Mouse (Mus musculus): ENCODE measurements around the gene Atp2c1. TPM values are rescaled to one million over a fixed set of nuclear protein-coding genes. Genes with fewer than 3 reads are reported as not detected.

Gene Atp2c1
- polyA plus RNA-seq, 1 experiment from 2014 or later = 56.0 TPM

GRCm38 (mm10) chr9:105377622-105378021 lies 149.5 kb downstream of the Atp2c1 start:
- Histone ChIP-seq H3K27me3 (ENCODE audit: insufficient read depth, low read length) (no peaks in the 10 kb centered on the region), H3K36me3 (ENCODE audit: insufficient read depth, low read length) (no peaks in the 10 kb centered on the region), H3K9ac (ENCODE audit: low read depth, low read length) (no peak overlapping the region), H3K4me3 (replicated peaks; ENCODE audit: low read depth, low read length) (no peak overlapping the region), H3K4me1 (replicated peaks; ENCODE audit: insufficient read depth, low read length) (no peaks in the 10 kb centered on the region), H3K9me3 (replicated peaks; ENCODE audit: low read length) (no peaks in the 10 kb centered on the region), H3K4me2 (ENCODE audit: low read length) (no peak overlapping the region), H3K27ac (no peak overlapping the region)
- ATAC-seq (replicated peaks; ENCODE audit: low FRiP score, low read depth) (no peak), DNase-seq (ENCODE audit: low spot score) (no peak)
- 74% methylated on average over 3 of the region's 3 CpGs for WGBS
- TF ChIP-seq CTCF (IDR thresholded peaks at IDR 0.05; ENCODE audit: low read depth) = no peak

GRCm38 (mm10) chr9:105376954-105377530 lies 150.1 kb downstream of the Atp2c1 start:
- Histone ChIP-seq H3K9ac (ENCODE audit: low read depth, low read length) (no peak overlapping the region), H3K4me1 (replicated peaks; ENCODE audit: insufficient read depth, low read length) (no peaks in the 10 kb centered on the region), H3K27ac (no peak overlapping the region), H3K36me3 (ENCODE audit: insufficient read depth, low read length) (no peaks in the 10 kb centered on the region), H3K4me3 (replicated peaks; ENCODE audit: low read depth, low read length) (no peak overlapping the region), H3K9me3 (replicated peaks; ENCODE audit: low read length) (no peaks in the 10 kb centered on the region), H3K4me2 (ENCODE audit: low read length) (no peak overlapping the region), H3K27me3 (ENCODE audit: insufficient read depth, low read length) (no peaks in the 10 kb centered on the region)
- WGBS = 76% methylated on average over 7 of the region's 7 CpGs
- TF ChIP-seq CTCF (IDR thresholded peaks at IDR 0.05; ENCODE audit: low read depth) = peak; percentile 24; the same call in 1 of the 2 replicates
- ATAC-seq (replicated peaks; ENCODE audit: low FRiP score, low read depth) (no peak), DNase-seq (ENCODE audit: low spot score) (no peak)

- ATAC-seq (replicated peaks; ENCODE audit: low FRiP score, low read depth) (no peak), DNase-seq (ENCODE audit: low spot score) (no peak)
- TF ChIP-seq CTCF (IDR thresholded peaks at IDR 0.05; ENCODE audit: low read depth) = no peak
- Histone ChIP-seq H3K9me3 (replicated peaks; ENCODE audit: low read length) (no peaks in the 10 kb centered on the region), H3K9ac (ENCODE audit: low read depth, low read length) (no peak overlapping the region), H3K4me1 (replicated peaks; ENCODE audit: insufficient read depth, low read length) (no peaks in the 10 kb centered on the region), H3K4me2 (ENCODE audit: low read length) (no peak overlapping the region), H3K4me3 (replicated peaks; ENCODE audit: low read depth, low read length) (no peak overlapping the region), H3K27me3 (ENCODE audit: insufficient read depth, low read length) (no peaks in the 10 kb centered on the region), H3K27ac (no peak overlapping the region), H3K36me3 (ENCODE audit: insufficient read depth, low read length) (no peaks in the 10 kb centered on the region)
- 72% methylated on average over 7 of the region's 7 CpGs for WGBS
Observed at GRCm38 (mm10) chr9:105376411-105376810, 150.7 kb downstream of the Atp2c1 start.

DNA sequence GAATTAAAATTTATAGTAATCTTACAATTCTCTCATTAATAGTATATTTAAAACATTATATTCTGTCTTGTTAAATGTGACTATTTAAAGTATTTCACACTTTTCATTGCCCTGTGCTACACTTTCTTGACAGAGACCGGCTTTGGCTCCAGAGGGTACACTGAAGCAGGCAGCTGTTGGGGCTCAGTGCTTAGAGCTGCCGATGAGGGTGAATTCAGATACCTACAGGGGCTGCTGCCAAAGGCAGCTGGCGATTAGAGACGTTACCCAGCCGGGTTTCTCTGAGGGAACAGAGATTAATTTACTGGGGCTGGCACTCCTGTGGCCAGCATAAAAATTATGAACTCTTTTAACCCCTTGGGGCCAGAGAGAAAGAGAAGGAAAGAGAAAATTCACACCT lies 152.8 kb downstream of the Atp2c1 start:
- 49% methylated on average over 5 of the region's 5 CpGs for WGBS
- Histone ChIP-seq H3K4me1 (replicated peaks; ENCODE audit: insufficient read depth, low read length) (no peaks in the 10 kb centered on the region), H3K9me3 (replicated peaks; ENCODE audit: low read length) (no peaks in the 10 kb centered on the region), H3K27me3 (ENCODE audit: insufficient read depth, low read length) (no peaks in the 10 kb centered on the region), H3K4me3 (replicated peaks; ENCODE audit: low read depth, low read length) (no peak overlapping the region), H3K27ac (no peak overlapping the region), H3K36me3 (ENCODE audit: insufficient read depth, low read length) (no peaks in the 10 kb centered on the region), H3K9ac (ENCODE audit: low read depth, low read length) (no peak overlapping the region), H3K4me2 (ENCODE audit: low read length) (no peak overlapping the region)
- ATAC-seq (replicated peaks; ENCODE audit: low FRiP score, low read depth) (no peak), DNase-seq (ENCODE audit: low spot score) (no peak)
- no peak for TF ChIP-seq CTCF (IDR thresholded peaks at IDR 0.05; ENCODE audit: low read depth)

DNA sequence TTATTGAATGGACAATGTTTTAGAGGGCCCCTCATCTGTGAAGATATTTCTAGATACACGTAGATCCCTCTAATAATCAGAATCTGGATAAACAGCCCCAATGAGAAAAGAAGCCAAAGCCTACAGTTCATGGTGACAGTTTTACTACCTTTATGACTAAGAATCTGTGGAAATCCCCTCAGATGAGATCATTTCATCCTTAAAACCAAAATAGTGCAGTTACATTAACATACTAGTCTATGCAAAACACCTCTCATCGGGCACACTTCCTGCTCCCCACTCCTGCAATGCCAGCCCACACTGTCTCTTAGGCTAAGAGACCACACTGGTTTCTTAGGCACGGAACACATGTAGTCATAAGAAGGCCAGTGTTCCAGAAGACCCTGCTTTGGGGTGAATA lies 158.5 kb downstream of the Atp2c1 start:
- ATAC-seq (replicated peaks; ENCODE audit: low FRiP score, low read depth) (no peak), DNase-seq (ENCODE audit: low spot score) (no peak)
- Histone ChIP-seq H3K27ac (no peak overlapping the region), H3K27me3 (ENCODE audit: insufficient read depth, low read length) (no peaks in the 10 kb centered on the region), H3K4me2 (ENCODE audit: low read length) (no peak overlapping the region), H3K9me3 (replicated peaks; ENCODE audit: low read length) (no peaks in the 10 kb centered on the region), H3K9ac (ENCODE audit: low read depth, low read length) (no peak overlapping the region), H3K36me3 (ENCODE audit: insufficient read depth, low read length) (no peaks in the 10 kb centered on the region), H3K4me1 (replicated peaks; ENCODE audit: insufficient read depth, low read length) (no peaks in the 10 kb centered on the region), H3K4me3 (replicated peaks; ENCODE audit: low read depth, low read length) (no peak overlapping the region)
- 73% methylated on average over 3 of the region's 3 CpGs for WGBS
- no peak for TF ChIP-seq CTCF (IDR thresholded peaks at IDR 0.05; ENCODE audit: low read depth)

DNA sequence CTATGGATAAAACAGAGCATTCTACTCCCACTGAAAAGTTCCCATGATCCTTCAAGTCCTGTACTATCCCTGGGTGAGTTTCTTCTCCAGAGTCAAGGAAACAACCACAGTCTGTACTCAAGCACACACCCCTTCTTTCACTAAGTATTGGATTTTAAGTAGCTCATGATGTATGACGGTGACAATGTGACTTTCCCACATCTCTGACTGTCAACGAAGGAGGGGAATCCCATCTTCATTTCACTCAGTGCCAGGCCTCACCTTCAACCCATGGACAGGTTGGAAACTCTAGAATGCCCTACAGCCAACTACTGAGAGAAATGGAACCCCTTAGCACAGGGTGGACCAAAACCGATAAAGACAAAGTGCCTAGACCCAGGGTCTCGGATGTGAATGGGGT lies 160.9 kb downstream of the Atp2c1 start:
- Histone ChIP-seq H3K36me3 (ENCODE audit: insufficient read depth, low read length) (no peaks in the 10 kb centered on the region), H3K4me1 (replicated peaks; ENCODE audit: insufficient read depth, low read length) (no peaks in the 10 kb centered on the region), H3K9ac (ENCODE audit: low read depth, low read length) (no peak overlapping the region), H3K4me3 (replicated peaks; ENCODE audit: low read depth, low read length) (no peak overlapping the region), H3K27ac (no peak overlapping the region), H3K27me3 (ENCODE audit: insufficient read depth, low read length) (no peaks in the 10 kb centered on the region), H3K9me3 (replicated peaks; ENCODE audit: low read length) (no peaks in the 10 kb centered on the region), H3K4me2 (ENCODE audit: low read length) (no peak overlapping the region)
- DNase-seq (ENCODE audit: low spot score) = no peak
- no peak for TF ChIP-seq CTCF (IDR thresholded peaks at IDR 0.05; ENCODE audit: low read depth)
- no peak for ATAC-seq (replicated peaks; ENCODE audit: low FRiP score, low read depth)
- WGBS = 89% methylated on average over 4 of the region's 4 CpGs
